Mouse (Mus musculus) cerebellum, adult 8-10 months (tissue): Measurements from ENCODE around the gene Abtb2.

ENCODE experiments used
- DNase-seq: peaks from one replicate; pipeline ENCODE4 v3.0.0; 2022

The Abtb2 gene

DNA sequence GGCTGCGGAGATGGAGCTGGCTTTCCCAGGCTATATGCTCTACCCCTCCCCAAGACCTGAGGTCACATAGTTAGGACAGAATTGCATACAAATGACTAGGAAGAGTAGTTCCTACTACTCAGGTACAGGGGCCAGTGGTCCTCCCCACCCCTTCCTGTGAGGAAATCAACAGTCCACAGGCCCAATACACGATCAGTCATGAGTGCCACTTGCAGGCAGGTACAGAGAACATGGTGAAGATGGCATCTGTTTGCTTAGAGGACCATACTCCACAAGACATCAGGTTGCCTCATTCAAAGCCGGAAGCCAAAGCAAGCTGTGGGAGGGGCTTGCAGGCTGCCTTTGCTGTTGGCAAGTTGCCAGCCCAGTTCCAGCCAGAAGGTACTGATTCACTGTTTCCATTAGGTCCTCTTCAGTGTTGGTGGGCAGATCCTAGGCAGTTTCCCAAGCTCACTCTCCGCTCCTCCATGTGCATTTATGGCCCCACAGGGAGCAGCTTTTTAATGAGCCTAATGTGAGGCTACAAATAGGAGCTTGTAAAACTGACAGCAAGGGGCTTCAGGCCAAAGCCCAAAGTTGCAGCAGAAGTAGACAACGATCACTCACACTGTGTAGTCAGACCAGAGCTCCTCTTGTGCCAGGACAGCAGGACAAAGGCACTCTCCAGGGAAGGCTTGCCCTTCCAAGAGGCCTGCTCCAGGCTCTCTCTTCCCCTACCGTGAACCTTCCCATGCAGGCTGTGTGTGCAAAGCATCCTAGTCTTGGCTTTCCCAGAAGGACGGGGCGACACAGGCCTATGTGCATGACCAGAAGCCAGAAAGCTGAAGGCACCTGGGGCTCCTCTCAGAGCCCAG, 102.1 kb downstream of the Abtb2 start:
- DNase-seq = no peak

DNA sequence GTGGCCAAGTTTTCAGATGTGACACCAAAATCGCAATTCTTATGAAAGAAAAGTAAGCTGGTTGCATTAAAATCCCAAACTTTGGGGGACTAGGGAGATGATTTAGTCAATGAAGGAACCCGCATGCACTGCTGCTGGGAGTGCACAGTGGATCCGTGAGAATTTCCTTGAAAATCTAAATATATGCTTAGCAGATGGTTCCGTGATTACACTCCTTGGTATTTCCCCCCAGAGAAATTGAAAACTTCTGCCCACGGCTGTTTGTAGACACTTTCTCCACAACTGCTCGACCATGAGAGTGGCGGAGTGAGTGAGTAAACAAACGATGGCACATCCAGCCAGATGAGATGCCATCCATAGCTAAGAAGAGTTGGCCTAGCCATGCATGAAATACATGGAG, 102.8 kb downstream of the Abtb2 start:
- no peak for DNase-seq

DNA sequence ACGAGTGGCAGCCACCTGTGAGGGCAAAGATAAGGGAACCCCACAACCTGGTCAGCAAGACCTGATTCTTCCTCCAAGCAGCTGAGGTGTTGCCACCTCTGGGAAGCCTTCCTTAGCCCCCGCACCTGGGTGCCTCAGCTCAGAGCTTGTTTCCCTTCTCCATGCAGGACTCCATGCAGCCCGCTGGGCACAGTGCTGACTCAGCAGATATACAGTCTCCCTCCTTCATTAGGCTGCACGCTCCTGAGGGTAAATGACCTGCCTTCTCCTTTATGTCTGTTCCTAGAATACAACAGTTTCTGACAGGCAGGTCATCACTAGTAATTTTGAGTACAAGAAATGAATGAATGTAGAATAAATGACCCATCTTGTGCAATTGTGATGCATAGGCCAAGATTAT, 103.5 kb downstream of the Abtb2 start:
- no peak for DNase-seq

DNA sequence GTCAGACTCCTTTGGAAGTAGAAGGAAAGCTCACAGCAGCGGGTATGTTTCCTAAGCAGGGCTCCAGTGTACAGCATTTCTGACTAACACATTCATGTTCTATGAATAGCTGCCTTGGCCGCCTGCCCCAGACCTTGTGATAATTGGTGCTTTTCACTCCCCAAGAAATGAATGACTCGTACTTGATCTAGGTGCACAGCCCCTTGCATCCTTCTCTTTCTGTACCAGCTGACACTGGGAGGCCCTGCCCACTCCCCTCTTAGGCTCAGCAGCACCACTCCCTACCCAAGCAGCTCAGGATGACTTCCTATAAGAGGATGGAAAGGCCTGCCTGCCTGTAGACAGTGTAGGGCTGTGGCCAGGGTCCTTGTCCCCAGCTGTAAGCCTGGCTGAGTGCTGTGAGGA, 104.2 kb downstream of the Abtb2 start:
- DNase-seq = no peak

DNA sequence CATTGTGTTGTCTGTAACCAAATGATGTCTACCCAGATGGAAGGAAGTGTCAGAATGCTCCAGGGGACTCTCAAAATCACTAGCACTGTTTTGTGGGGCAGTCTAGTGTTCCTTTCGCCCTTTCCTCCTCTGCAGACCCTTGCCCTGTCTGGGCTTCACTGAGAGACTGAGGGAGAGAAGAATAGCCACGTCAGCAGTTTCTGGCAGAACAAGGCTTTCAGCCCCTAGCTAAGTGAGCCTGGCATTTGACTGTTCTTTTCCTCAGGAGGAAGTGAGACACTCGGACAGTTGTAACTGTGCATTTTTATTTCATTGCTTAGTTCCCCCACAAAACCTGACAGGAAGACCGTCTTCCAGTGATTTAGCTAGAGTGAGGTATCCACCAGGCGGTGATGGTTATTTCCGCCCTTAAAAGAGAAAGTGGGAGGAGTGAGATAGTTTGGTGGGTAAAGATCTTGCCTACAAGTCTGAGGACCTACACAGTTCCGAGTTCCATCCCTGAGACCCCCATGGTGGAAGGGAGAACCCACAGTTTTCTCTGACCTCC, 106.5 kb downstream of the Abtb2 start:
- no peak for DNase-seq

DNA sequence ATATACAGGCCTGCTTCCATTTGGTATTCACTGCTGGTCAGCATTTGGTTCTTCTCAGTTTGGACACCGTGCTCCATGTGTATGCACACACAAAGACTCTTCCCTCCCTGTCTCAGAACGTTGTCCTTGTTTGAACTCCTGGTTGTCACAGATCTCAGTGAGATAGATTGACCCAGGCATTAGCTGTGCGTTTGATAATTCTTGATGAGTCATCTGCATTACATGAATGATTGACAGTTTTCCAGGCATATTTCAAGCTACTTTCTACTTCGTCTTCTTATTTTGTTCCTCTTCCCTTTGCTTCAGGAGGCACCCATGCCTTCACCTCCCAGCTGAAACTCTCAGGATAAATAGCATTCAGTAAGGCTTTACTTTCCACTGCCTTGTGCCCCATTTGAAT, 107.5 kb downstream of the Abtb2 start:
- DNase-seq = no peak

DNA sequence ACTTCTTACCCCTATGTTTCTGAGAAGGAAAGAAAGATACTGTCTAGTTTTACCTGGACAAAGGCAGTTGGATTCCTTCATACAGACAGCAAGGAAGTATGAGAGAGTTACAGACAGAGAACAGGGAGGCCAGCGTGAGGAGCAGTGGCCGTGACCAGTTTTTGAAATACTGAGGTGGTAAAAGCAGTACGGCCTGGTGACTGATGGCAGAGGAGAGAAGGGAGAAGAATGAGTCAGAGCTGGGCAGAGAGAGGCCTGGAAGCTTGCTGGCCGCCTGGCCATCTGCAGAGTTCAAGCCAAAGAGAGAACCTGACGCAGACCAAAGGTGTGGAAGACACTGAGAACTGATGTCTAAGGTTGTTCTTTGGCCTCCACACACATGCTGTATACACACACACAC, 109.3 kb downstream of the Abtb2 start:
- DNase-seq = no peak

DNA sequence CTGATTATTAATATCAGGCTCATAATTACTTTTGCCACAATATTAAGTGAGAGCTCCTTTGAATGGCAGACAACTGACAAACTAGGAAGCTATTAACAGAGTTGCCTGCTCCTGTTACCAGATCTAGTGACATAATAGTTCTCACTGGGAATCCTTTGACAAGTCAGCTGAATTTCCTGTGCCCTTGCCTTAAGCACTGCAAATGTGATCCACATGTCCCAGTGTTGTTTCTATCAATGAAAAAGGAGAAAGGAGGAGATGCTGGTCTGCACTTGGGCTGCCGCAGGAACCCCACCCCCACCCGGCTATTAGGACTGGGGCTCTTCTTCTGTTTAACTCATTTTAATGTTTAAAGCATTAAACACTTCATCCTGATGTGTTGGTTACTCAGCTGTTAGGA, 110.7 kb downstream of the Abtb2 start:
- no peak for DNase-seq

DNA sequence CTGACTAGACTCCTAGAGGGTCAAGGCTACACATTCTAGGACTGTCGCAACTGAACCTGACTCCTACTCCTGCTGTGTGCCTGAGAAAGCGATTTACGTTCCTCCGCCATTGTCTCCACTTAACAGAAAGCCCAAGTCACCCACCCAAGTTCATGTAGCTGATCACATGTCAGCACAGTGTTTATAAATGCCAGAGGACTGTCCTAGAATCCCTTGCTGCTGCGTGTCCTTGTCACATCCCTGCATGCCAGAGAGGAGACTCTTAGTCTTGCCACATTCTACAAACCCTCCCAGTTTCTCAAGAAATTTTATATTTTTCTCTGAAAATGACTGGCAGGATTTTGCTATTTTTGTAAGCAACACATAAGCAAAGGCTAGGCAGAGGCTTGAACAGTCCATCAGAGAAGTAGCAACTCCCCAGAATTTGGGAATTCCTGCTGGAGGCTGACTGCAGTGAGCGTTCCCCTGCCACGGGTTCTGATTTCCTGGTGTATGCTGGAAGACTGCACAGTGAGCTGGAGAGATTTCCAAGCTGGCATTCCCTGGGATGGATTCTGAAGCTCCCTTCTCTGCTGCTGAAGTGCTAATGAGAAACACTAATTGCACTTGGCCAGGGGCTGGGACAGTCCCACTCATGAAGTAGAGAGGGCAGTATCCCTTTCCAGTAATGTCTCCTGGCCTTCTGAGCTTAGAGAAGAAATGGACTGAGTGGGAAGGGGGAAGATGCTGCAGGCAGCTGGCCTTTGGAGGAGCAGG, 111.7 kb downstream of the Abtb2 start:
- DNase-seq = no peak

DNA sequence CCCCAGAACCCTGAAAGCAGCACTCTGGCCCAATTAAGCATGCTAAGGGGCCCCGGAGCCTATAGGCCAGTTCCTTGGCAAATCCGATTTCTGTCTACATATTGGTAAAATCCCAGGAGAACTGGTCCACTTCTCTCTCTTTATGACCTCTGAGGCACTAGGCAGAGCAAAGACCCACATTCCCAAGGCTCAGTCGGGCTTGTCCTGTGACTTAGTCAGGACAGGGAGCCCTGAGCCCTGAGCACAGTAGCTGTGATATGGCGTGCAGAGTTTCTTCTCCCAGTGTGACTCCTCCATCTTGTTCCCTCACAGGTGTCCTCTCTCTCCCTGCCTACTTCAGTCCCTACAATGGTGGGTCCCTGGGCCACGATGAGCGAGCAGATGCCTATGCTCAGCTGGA, 112.3 kb downstream of the Abtb2 start:
- DNase-seq = no peak

DNA sequence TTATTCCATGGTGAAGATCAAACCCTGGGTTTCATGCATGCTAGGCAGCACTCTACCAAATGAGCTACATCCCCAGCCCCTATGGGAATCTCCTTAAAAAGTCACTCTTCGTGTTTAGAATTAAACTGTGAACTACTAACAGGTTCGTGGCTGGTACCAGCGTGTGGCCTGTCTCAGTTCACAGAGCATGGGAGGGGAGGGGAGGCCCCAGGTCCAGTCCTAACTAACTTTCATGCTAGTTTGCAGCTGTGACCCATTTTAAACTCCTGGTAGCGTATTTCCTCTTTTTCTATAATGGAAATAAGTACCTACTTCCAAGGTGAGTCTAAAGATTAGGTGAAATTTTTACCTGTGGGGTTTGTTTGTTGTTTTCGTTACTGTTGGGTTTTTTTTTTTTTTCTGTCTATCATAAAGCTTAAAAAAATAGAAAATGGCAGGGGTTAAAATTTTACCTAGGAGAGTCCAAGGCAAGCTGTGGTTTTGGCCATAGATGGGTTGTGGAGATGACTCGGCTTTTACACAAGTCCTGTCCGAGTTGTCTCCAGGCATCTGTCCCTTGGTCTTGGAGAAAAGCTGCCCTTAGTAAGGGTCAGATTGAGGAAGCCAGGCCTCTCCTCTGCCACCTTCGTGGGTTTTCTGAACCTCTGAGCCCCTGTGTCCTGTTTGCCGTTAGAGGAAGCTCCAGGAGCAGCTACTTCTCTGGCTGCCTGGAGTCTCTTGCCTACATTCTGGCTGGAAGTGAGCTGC, 114.4 kb downstream of the Abtb2 start:
- no peak for DNase-seq

DNA sequence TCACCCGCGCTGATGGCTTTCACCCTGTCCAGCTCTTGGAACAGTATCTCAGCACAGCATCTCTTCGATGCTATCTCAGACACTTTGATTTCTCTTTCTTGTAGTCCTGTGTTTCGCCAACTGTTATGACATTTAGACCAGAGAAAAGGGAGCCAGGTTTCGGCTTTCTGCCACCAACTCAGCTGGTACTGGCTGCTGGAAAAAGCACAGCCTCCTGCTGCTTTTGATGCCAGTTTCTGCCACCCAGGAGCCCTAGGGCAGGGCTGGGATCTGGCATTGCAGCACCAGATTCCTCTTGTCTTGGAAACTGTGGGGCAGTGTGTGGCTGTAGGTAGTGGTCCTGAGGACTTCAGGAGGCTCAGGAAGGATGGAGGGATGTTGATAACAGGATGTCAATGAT, 115.0 kb downstream of the Abtb2 start:
- no peak for DNase-seq

DNA sequence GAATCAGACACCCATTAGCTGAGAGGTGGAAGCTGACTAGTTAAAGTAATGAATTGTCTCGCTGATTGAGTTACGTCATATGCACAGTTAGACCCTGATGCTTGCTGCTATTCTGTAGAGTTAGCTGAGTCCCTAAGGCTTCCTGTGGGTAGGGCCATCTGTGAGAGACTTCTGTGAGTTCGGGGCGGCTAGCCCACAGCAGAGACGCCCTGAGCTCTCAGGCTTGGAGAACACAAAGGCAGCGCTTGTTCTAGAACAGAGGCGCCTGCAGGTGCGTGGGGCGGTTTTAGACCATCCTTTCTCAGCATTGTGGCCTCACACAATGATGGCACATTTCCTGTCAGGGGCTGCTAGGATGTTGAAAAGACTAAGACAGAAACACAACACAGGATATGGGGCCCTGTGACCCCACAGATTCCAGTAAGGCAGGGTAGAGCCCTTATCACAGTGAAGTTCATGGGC, 116.2 kb downstream of the Abtb2 start:
- no peak for DNase-seq

DNA sequence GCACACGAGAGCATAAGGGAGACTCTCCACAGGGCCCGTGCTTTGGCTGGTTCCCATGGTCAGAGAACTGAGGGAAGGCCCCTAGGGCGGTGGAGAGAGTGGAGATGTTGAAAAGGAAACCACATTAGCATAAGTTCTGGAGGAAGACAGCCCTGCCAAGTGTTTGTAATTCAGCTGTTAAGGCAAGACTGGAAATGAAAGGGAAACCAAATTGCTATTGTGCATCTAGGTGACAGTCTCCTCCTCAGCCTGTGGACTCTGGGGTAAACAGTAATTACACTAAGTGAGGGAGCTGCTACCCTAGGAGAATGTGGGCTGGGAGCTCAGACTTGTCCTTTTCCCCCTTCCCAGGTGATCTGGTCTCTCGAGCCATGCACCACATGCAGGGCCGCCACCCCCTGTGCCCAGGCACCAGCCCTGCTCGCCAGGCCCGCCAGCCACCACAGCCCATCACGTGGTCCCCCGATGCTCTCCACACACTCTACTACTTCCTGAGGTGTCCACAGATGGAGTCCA, 116.9 kb downstream of the Abtb2 start:
- no peak for DNase-seq

DNA sequence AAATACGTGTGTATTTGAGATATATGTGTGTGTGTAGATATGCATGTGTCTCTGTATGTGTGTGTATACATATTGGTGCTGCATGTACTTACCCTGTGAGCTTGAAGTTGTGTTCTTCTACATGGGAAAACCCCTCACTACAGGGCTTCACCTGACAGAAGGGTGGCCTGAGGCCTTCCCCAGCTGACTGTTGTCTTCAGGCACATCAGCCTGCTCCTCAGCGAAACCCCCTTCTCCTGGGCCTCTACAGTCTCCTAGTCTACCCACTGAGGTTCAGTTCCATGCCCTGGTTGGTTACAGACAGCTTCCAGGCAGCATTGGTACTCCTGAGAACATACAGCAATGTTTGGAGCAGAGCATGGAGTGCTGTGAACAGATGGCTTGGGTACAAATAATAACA, 118.3 kb downstream of the Abtb2 start:
- no peak for DNase-seq

DNA sequence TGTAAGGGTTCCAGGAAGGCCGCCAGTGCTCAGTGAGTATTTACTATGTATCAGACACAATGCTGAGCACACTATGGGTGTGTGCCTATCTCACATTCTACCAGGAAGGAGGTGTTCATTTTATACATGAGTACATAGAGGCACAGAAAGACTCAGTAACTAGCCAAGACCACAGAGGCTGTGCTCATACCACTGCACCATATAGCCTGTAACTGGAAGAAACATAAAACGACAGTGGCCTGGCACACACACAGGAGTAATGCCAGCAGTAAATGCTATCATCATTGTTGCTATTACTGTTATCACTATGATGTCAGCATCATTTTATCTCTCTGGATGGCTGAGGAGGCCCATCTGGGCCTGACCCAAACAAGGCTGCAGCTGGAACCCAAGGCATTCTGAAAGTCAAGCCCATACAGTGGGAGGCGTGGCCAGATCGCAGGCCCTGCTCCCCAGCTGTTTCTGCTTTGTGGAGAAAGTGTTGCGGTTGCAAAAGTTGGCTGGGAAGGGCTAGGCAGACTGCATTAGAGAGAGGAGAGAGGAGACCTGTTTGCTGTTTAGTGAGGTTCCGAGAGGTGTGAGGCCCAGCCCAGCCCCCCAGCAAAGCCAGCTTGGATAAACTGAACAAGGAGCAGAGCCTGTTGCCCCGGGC, 118.9 kb downstream of the Abtb2 start:
- DNase-seq = no peak

DNA sequence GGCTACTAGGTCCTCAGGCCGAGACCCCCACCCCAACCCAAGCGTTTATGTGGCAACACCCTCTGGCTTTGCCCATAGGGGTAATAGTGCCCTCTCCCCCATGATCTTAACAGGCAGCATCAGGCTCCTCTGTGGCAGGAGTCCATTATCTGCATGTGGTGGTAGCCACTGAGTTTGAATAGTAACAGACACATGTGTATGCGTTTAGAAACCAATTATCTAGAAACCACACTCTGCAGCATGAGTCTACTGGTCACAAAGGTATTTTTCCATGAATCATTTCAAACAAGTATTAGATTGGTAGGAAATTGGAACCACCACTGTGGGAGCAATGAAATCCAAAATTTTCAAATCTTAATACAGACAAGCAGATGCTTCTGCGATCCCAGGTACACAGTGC, 119.5 kb downstream of the Abtb2 start:
- DNase-seq = no peak

DNA sequence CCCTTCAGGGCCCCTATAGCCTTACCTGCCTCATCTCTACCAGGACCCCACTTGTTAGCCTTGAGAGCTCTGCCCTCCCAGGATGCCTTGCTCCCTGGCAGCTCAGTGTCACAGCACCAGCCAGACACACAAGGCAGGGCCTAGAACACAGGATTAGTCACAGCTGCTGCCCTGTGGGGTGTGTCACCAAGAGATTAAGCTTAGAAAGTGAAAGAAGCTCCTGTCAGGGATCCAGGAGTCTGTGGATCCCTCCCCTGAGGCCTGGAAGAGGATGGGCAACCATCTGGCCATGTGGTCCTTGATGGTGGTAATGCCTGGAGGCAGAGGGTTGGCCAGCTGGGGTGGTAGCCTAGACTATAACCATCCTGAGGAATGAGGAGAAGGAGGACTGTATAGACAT, 121.0 kb downstream of the Abtb2 start:
- DNase-seq = no peak

DNA sequence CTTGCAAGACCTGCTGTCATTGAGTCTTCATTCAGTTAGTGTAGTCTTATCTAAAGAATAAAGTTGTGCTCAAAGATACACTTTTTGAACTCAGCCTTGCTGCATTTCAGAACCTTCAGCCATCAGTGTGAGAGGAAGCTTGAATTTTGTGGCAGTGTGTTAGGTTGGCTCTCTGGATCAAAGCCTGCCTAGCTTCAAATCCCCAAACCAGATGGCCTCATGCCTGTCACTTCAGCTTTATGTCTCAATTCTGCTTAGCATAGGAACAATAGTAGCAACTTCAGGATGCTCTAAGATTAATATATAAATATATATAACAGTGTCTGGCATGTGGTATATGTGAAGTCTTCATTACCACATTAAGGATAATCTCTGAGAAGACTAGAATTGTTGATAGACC, 121.8 kb downstream of the Abtb2 start:
- no peak for DNase-seq

DNA sequence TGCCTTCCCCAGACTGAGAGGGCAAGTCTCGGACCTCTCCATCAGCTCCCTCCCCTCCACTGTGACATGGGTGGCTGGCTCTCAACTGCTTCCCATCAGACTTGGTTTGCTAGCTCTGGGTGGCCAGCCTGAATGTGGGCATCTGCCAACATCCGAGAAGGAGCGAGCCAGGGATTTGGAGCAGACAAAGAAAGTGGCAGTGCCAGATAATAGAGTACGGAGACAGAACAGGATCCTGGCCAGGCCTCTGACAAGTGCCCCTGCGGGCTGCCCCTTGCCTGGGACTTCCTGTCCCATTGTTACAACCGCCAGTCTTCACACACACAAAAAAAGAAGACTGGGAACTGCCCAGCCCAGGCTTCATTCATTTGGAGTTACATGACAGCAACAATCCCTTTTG, 124.3 kb downstream of the Abtb2 start:
- DNase-seq = peak; percentile 12

DNA sequence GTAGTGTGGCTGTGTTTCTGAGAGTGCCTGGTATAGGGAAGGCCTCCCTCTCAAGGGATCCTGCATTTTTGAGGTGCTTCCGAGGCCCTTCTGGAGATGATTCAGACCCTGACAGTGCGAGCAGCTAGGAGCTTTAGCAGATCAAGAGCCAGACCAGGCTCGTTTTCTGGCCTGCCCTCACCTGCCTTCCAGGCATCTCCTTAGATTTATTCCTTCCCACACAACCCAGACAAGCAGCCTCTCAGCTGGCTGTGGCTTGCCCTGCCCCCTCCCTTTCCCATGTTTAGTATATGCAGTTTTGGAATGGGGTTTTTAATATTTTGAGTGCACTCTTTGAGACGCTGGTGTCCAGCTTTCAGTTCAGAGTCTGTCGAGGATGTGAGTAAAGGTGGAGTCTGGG, 124.7 kb downstream of the Abtb2 start:
- no peak for DNase-seq

DNA sequence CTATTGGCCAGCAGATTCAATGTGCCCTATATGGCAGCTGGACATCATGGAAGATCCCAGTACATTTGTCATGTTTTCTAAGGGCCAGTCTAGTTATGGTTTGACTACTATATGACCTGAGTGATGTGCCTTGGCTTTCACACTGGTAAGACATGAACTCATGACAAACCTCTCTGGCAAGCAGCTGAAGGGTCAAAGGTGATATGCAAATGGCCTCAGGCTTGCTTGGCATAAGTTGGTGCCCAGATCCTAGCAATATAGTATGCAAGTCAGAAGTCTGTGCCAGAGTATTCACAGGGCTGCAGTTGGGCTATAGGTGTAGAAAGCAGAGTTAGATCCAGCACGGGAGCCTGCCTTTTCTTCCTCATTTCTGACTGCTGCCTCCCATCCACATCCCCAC, 125.2 kb downstream of the Abtb2 start:
- DNase-seq = no peak

DNA sequence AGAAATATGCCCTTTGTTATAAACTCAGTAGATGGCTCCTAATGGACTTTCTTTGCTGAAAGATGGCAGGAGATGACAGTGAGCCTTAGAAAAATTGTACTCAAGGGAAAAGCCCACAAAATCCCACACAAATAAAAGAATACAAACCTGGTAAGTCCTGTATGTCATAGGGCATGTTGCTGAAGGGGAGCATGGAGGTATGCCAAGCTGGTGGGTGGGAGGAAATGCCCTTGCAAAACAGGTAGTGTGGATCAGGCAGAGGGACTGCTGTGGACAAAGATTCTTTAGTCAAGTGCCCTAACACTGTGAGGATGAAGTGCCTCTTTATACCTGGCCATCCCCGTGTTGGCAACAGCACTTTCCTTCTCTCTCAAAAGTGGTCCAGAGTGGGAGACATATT, 126.7 kb downstream of the Abtb2 start:
- DNase-seq = no peak
